Mouse (Mus musculus): ENCODE results near the gene Usp6nl.

The Usp6nl gene

DNA sequence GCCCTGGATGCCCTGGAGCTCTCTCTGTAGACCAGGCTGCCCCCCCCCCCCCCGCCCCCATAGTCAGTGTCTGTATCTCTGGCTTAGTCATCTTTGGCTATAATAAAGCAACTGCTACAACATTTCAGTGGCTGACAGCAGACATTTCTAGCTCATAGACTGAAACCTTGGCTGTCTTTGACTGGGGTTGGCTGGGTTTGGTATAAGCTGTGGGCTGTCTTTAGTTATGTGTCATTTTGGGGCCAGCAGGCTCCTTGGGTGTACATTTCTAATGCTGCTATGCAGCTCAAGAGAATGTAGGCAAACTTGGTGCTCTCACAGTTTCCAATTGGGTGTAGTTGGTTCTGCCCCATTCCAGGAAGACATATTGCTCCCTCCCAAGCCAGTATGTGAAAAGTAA lies 11.1 kb downstream of the Usp6nl start:
- no peak for DNase-seq (ENCODE audit: low spot score)

- DNase-seq (ENCODE audit: low spot score), result no peak
These were observed 11.5 kb downstream of the Usp6nl start for GRCm38 (mm10) chr2:6334011-6334410.

GRCm38 (mm10) chr2:6335032-6335735 lies 12.7 kb downstream of the Usp6nl start:
- no peak for DNase-seq (ENCODE audit: low spot score)

DNA sequence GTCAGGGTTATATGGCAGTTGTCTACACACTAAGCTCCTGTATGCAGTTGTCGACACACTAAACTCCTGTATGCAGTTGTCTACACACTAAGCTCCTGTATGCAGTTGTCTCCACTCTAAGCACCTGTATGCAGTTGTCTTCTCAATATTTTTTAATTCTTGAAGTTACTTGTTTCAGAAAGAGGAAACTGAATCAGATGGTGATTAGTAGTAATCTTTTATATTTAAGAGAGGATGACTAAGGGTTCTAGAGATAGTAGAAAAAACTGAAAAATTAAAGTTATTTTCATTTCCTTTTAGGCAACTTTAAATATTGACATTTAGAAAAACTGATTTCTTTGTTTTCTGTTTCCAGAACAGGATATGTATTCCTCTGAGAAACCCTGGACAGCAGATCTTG lies 13.5 kb downstream of the Usp6nl start:
- DNase-seq (ENCODE audit: low spot score), result no peak

GRCm38 (mm10) chr2:6336649-6337048 lies 14.2 kb downstream of the Usp6nl start:
- DNase-seq (ENCODE audit: low spot score), result no peak

DNA sequence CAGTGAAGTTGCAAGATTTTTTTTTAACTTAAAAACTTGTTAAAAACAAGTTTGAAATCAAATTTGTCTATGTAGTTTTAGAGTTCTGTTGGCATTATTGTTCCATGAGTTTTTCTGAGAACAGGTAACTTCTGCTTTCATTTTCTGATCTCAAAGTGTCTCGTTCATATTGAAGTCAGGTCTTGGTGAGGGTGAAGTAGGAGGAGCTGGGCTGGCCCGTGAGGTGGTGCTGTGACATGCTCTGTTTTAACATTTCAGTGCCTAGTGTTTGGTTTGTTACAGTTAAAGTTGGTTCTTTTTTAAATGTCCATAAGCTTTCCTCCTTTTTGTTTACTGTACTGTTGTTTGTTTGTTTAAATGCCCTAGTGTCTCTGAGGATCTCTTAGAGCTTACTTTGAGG lies 15.0 kb downstream of the Usp6nl start:
- no peak for DNase-seq (ENCODE audit: low spot score)

- no peak for DNase-seq (ENCODE audit: low spot score)
These were observed 15.7 kb downstream of the Usp6nl start for GRCm38 (mm10) chr2:6338031-6338629.

DNA sequence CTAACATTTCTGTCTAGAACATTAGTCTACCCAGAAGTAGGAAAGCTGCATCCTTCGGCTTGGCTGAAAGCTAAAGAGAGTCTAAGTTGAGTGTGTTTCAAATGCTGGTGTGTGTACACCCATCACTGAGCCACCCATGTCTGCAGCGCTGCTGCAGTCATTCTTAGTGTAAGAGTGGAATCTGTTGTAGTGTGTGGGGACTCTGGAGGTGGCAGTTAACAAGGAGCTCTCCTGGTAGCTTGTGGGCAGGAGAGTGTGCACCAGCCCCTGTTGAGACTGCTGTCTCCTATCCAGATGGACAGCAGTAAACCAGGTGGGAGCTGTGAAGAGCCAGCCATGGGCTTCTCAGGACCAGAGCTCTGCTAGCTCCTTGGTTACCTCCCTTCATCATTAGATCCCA lies 18.0 kb downstream of the Usp6nl start:
- no peak for DNase-seq (ENCODE audit: low spot score)

- no peak for DNase-seq (ENCODE audit: low spot score)
These were observed 19.0 kb downstream of the Usp6nl start for GRCm38 (mm10) chr2:6341496-6341895.

DNA sequence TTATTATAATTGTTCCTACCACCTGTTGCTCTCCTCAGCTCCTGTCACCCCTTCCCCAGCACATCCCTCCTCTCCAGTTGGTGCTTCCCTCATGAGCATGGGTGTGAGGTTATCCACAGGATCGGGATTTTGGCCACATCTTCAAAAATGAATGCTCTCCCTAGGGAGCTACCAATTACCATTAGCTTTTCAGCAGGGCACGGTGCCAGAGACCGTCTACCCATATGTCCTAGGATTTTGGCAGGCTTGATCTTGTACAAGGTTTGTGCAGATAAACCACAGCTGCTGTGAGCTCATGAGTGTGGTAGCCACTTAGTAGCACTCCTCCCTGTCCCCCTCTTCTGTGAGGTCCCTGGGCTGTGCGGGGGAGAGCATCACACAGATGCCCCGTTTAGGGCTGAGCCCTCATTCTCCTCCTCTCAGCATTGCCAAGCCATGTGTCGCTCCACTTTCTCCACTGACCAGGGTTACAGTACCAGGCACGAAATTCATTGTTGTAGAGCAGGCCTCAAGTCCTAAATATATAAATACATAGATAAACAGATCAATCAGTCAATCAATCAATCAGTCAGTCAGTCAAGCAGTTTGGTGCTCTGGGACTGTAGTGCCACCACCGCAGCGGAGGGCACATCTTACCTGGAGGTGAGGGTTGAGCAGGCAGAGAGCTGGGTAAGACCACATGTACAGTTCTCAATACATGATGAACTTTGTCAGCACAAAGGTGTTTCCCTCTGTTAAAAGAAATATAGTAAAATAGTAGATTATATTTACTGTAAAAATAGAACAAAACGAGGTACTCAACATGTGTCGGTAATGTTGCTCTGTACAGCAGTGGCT lies 27.0 kb downstream of the Usp6nl start:
- peak; percentile 53 for DNase-seq (ENCODE audit: low spot score)

DNA sequence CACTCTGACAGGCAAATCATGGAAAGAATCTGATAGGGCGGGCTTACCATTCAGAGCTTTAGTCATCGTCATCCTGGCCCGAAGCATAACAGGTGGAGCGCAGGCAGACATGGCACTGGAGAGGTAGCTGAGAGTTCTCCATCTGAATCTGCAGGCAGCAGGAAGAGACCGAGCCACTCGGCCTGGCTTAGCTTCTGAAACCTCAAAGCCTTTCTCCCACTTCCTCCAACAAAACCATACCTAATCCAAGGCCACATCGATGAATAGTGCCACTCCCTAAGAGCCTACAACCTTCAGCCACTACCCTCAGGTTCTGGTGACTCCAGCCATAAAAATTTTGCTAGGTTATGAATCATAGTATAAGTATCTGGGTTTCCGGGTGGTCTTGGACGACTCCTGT lies 27.7 kb downstream of the Usp6nl start:
- DNase-seq (ENCODE audit: low spot score), result no peak

GRCm38 (mm10) chr2:6350931-6351695 lies 28.6 kb downstream of the Usp6nl start:
- DNase-seq (ENCODE audit: low spot score), result no peak

DNA sequence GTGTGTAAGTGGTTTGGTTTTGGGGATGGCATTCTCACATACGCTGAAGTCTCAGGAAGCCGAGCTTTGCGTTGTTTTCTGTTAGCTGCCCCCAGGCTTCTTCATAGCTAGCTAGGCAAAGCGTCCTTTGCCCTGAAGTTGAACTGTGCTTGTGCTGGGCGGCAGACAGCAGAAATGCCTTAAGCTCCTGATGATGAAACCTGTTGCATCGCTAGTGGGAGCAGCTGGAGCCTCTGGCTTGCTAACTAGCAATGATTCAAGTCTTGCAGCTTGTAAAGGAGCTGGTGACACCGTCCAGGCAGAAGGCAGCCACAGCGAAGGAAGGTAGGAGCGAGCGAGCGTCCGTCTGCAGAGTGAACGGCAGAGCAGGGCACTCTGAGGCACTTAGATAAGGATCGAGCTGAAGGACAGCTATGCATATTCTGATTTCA lies 30.1 kb downstream of the Usp6nl start:
- DNase-seq (ENCODE audit: low spot score), result no peak

DNA sequence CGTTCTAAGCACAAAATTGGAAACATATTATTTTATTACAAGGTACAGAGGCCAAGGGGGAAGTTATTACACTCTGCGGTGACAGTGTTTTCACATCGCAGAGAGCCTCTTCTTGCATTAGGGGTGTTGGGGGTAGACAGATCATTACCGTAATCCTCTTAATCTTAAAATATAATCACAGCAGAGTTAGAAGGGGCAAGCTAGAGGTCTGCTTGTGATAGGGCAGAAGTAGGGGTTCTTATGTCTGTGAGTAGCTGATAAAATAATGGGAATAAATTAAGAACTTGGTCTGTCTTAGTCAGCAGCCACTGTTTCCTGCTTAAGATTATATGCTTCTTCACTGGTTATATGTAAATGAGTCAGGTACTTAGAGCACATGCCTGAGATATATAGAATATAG lies 30.6 kb downstream of the Usp6nl start:
- DNase-seq (ENCODE audit: low spot score), result no peak

DNA sequence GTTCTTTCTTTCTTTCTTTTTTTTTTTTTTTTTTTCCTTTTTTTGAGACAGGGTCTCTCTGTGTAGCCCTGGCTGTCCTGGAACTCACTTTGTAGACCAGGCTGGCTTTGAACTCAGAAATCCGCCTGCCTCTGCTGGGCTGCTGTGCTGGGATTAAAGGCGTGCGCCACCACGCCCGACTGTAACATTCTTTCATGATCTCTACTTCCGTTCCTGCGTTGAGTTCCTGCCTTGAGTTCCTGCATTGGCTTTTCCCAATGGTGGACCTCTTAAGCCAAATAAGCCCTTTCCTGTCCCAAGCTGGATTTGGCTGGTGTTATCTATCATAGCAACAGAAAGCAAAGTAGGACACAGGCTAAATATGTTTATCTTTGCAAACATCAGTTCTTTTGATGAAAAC lies 34.8 kb downstream of the Usp6nl start:
- DNase-seq (ENCODE audit: low spot score), result no peak

GRCm38 (mm10) chr2:6359645-6360044 lies 37.2 kb downstream of the Usp6nl start:
- DNase-seq (ENCODE audit: low spot score), result no peak

DNA sequence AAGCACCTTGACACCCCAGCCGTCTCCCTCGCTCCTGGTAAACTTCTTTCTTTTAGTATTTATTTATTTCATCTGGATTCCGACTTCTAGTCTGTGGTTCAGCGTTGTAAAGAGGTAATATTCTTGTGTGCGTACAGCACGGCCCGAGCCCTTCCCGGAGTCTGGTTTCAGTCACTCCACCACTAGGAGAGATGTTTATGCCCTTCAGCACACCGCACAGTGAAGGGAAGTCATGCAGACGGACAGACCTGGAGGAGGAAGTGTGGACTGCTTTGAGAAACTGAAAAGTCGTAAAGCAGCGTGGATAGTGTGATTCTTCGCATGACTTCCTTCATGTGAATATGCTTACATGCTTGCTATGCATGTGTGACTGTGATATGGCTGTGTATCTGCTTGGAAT lies 40.7 kb downstream of the Usp6nl start:
- DNase-seq (ENCODE audit: low spot score), result no peak

GRCm38 (mm10) chr2:6363922-6364321 lies 41.5 kb downstream of the Usp6nl start:
- DNase-seq (ENCODE audit: low spot score), result no peak

DNA sequence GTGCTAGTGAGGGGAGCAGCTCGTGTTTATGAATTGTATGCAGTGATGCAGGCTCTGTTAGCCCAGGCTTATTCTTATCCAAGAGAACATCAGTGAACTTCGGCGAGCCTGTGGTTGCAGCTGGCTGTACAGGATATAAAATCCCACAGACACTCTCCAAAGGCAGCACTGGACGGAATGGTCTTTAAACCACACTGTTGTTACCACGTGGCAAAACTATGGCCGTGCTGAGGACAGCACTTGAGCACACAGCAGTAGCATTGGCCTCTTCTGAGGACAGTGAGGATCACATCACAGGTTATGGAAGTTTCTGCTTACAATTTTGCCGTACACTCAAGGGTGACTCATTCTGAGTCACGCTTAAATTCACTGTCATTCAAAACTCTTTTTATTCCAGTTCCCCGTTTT lies 44.1 kb downstream of the Usp6nl start:
- no peak for DNase-seq (ENCODE audit: low spot score)

- DNase-seq (ENCODE audit: low spot score), result no peak
These were observed 44.5 kb downstream of the Usp6nl start for GRCm38 (mm10) chr2:6366973-6367372.

DNA sequence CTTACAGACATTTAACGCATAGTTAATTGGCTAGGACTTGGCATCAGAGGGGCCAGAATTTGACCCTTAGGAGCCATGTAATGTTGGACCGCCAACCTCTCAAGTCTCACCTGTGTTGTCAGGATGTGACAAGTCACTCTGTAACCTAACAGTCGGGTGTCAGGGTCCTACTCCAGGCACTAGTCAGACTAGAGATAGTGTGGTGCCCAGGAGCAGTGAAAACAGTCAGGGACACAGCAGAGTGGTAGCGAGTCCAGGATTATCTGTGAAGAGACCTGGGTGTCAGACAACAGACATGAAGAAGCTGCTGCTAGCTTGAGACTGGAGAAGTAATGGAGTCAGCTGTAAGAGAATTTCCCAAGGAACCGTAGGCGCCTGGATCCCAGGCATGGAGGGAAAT lies 45.0 kb downstream of the Usp6nl start:
- DNase-seq (ENCODE audit: low spot score), result no peak

DNA sequence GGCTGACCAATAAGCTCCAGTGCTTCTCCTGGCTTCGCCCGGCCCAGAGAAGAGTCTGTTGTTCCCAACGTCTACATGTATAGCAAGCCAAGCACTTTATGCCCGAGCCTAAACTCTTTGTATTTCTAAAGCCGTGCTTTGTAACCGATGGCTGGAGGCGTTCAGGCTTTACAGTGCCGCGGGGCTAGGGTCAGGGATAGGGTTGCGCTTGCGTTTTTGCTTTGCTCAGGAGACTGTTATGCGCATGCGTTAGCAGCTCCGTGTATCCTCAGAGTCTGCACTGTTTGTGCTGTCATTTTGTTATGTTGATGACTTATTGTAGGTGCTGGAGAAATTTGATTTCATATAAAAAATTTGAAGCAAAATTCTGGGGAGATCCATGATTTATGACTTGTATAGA lies 51.7 kb downstream of the Usp6nl start:
- no peak for DNase-seq (ENCODE audit: low spot score)

Data from layer of hippocampus, adult 11-12 months (tissue).